Mouse (Mus musculus) right cerebral cortex, postnatal 25 days (tissue): ENCODE results near the gene Cracr2b.

Experiments
- DNase-seq: peaks from one replicate; pipeline ENCODE4 v3.0.0; 2022

Gene Cracr2b

GRCm38 (mm10) chr7:141460391-141461113 is at the start of gene Cracr2b:
TSS of gene Cracr2b (plus strand) at chr7:141461094.
- no peak for DNase-seq

GRCm38 (mm10) chr7:141411667-141412066 is 49.2 kb upstream of the Cracr2b start:
- no peak for DNase-seq

GRCm38 (mm10) chr7:141413331-141413730 is 47.6 kb upstream of the Cracr2b start:
- DNase-seq: no peak

- peak; percentile 99 for DNase-seq
Observed at GRCm38 (mm10) chr7:141413809-141414584, 46.9 kb upstream of the Cracr2b start, which contains the start of gene Gatd1. TSS of gene Gatd1 (minus strand) at chr7:141414136.

GRCm38 (mm10) chr7:141416144-141416841 is 44.6 kb upstream of the Cracr2b start:
- no peak for DNase-seq

- no peak for DNase-seq
Observed at GRCm38 (mm10) chr7:141417731-141418681, 42.9 kb upstream of the Cracr2b start.

- no peak for DNase-seq
Observed at GRCm38 (mm10) chr7:141418970-141419369, 41.9 kb upstream of the Cracr2b start.

- DNase-seq: no peak
Observed at GRCm38 (mm10) chr7:141420030-141420702, 40.7 kb upstream of the Cracr2b start.

- no peak for DNase-seq
Observed at GRCm38 (mm10) chr7:141423811-141424210, 37.1 kb upstream of the Cracr2b start.

GRCm38 (mm10) chr7:141426948-141427730 is 33.8 kb upstream of the Cracr2b start:
- no peak for DNase-seq

- DNase-seq: no peak
Observed at GRCm38 (mm10) chr7:141428701-141429100, 32.2 kb upstream of the Cracr2b start.

GRCm38 (mm10) chr7:141429310-141429709 is 31.6 kb upstream of the Cracr2b start, which contains the start of gene Cend1:
TSS of gene Cend1 (minus strand) at chr7:141429491.
- DNase-seq: peak; percentile 90

- DNase-seq: no peak
Observed at GRCm38 (mm10) chr7:141429840-141430584, 30.9 kb upstream of the Cracr2b start.

GRCm38 (mm10) chr7:141430585-141431240 is 30.2 kb upstream of the Cracr2b start:
- DNase-seq: no peak

- DNase-seq: no peak
Observed at GRCm38 (mm10) chr7:141431434-141432185, 29.3 kb upstream of the Cracr2b start.

- no peak for DNase-seq
Observed at GRCm38 (mm10) chr7:141432186-141432611, 28.7 kb upstream of the Cracr2b start.

- no peak for DNase-seq
Observed at GRCm38 (mm10) chr7:141432741-141433516, 28.0 kb upstream of the Cracr2b start.
